Mouse (Mus musculus) heart, postnatal 0 days (tissue): ENCODE data around the gene Bmx.

ENCODE experiments used
- CTCF ChIP-seq: IDR thresholded peaks from 2 replicates; pipeline ENCODE4 v1.5.1; 2016; ENCODE audit warnings: antibody characterized with exemption, control low read depth, low read depth
- EP300 ChIP-seq: IDR thresholded peaks from 2 replicates; pipeline ENCODE4 v1.6.1; 2016; ENCODE audit warnings: antibody characterized with exemption, low read depth

DNA sequence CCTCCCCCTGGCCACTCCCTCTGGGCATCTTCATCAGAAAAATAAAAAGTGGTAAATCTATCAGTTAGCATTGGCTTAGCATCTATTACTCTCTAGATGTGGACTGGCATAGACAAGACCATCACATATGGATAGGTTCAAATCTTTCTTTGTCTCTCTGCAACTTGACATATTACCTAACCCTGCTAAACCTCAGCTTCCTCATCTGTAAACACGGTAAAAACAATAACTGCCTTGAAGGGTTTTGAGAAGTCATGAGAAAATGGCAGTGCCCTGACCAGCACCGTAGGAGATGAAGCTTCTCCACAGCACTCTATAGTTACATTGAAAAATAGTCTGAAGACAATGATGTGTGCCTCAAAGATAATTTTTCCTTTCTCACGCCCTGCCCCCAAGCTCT, 1.5 kb downstream of the Bmx start:
- TF ChIP-seq CTCF (no peak), EP300 (no peak)
